Mouse (Mus musculus) 416B (cell line): Measurements from ENCODE around the gene Cox4i2.

ENCODE experiments used
- DNase-seq: peaks from one replicate; pipeline ENCODE4 v3.0.0; 2011; ENCODE audit warnings: low read depth

The Cox4i2 gene

GRCm38 (mm10) chr2:152769677-152770076, 15.7 kb downstream of the Cox4i2 start:
- peak; percentile 15 for DNase-seq

GRCm38 (mm10) chr2:152771571-152771970, 17.6 kb downstream of the Cox4i2 start:
- DNase-seq, result peak; percentile 12

GRCm38 (mm10) chr2:152772231-152772630, 18.3 kb downstream of the Cox4i2 start:
- DNase-seq, result no peak

- peak; percentile 43 for DNase-seq
Measured at GRCm38 (mm10) chr2:152775357-152775756, 21.4 kb downstream of the Cox4i2 start.

- DNase-seq, result peak; percentile 44
Measured at GRCm38 (mm10) chr2:152776019-152776418, 22.0 kb downstream of the Cox4i2 start.

GRCm38 (mm10) chr2:152776435-152776834, 22.5 kb downstream of the Cox4i2 start:
- DNase-seq, result peak; percentile 51

GRCm38 (mm10) chr2:152777081-152777480, 23.1 kb downstream of the Cox4i2 start:
- DNase-seq, result peak; percentile 55

GRCm38 (mm10) chr2:152780466-152780865, 26.5 kb downstream of the Cox4i2 start:
- peak; percentile 19 for DNase-seq

GRCm38 (mm10) chr2:152781031-152781711, 27.2 kb downstream of the Cox4i2 start:
- DNase-seq, result peak; percentile 78

GRCm38 (mm10) chr2:152782656-152783055, 28.7 kb downstream of the Cox4i2 start:
- DNase-seq, result peak; percentile 67

- DNase-seq, result peak; percentile 31
Measured at GRCm38 (mm10) chr2:152783241-152783640, 29.3 kb downstream of the Cox4i2 start.

GRCm38 (mm10) chr2:152784640-152785039, 30.7 kb downstream of the Cox4i2 start:
- DNase-seq, result peak; percentile 39

- no peak for DNase-seq
Measured at GRCm38 (mm10) chr2:152785446-152786350, 31.7 kb downstream of the Cox4i2 start.

- no peak for DNase-seq
Measured at GRCm38 (mm10) chr2:152787136-152787535, 33.2 kb downstream of the Cox4i2 start.

- DNase-seq, result no peak
Measured at GRCm38 (mm10) chr2:152787543-152787942, 33.6 kb downstream of the Cox4i2 start.

GRCm38 (mm10) chr2:152788892-152789421, 35.0 kb downstream of the Cox4i2 start:
- peak; percentile 92 for DNase-seq

GRCm38 (mm10) chr2:152789591-152789999, 35.6 kb downstream of the Cox4i2 start:
- DNase-seq, result peak; percentile 92

- DNase-seq, result no peak
Measured at GRCm38 (mm10) chr2:152792461-152792860, 38.5 kb downstream of the Cox4i2 start.

GRCm38 (mm10) chr2:152793381-152793780, 39.4 kb downstream of the Cox4i2 start:
- no peak for DNase-seq

GRCm38 (mm10) chr2:152794281-152794827, 40.4 kb downstream of the Cox4i2 start:
- DNase-seq, result no peak

- DNase-seq, result no peak
Measured at GRCm38 (mm10) chr2:152797589-152797988, 43.6 kb downstream of the Cox4i2 start.

- no peak for DNase-seq
Measured at GRCm38 (mm10) chr2:152799954-152800761, 46.2 kb downstream of the Cox4i2 start.
